In the genomic region with DNA sequence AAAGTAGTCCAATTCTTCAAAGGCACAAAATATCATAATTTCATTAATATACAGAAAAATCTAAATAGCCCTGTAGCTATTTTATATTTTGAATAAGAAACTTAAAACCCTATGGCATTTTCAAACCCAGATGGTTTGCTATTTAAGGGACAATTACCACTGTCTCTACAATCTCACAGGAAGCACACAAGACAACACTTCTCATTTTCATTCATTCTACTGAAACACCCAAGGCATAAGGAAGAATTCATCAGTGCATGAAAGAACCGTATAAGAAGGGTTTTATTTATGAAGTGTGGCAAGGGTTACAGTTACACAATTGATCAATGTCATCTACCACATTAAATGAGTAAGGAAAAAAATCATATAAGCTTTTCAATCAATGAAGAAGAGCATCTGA, we compare ENCODE assay signal across 24 mouse cellular contexts. TPM values are rescaled to one million over a fixed set of nuclear protein-coding genes. Genes with fewer than 3 reads are reported as not detected.
DNase-seq lines count a peak whose midpoint lies in the region; ATAC-seq and TF ChIP-seq lines count a peak whose summit lies in the region.
"Had no signal": no experiment of that assay in that cellular context is flagged by ENCODE, and none has a peak within 500 bp of the region (broad histone marks: within the 10 kb centered on the region; RNA-seq: fewer than 3 reads in every experiment).

No protein-coding gene starts in this region.

- no peak for ATAC-seq in kidney, embryonic 15.5 days (replicated peaks; ENCODE audit: low FRiP score)
- ATAC-seq: forebrain, embryonic 14.5 days; forebrain, embryonic 16.5 days had no signal

- H3K36me3 ChIP-seq in splenic B cell, adult 2 months (ENCODE audit: control insufficient read depth, insufficient read depth, low read length, poor library complexity, severe bottlenecking): no peaks in the 10 kb centered on the region
- H3K36me3 ChIP-seq in kidney, adult 2 months (ENCODE audit: control insufficient read depth, insufficient read depth, low read length): no peaks in the 10 kb centered on the region
- 0 out of 2 replicates have a peak, but pooled peaks cover 3% of the 10 kb centered on the region for H3K36me3 ChIP-seq in kidney, embryonic 15.5 days
- H3K36me3 ChIP-seq: embryonic facial prominence, embryonic 13.5 days; embryonic facial prominence, embryonic 15.5 days; forebrain, embryonic 10.5 days; forebrain, embryonic 12.5 days had no signal

- no peaks in the 10 kb centered on the region for H3K27me3 ChIP-seq in splenic B cell, adult 2 months (ENCODE audit: control insufficient read depth, insufficient read depth, low read length, poor library complexity, severe bottlenecking)
- no peaks in the 10 kb centered on the region for H3K27me3 ChIP-seq in kidney, adult 2 months (replicated peaks; ENCODE audit: control insufficient read depth, insufficient read depth, low read length)
- no peaks in the 10 kb centered on the region for H3K27me3 ChIP-seq in kidney, embryonic 15.5 days
- H3K27me3 ChIP-seq: embryonic facial prominence, embryonic 13.5 days; embryonic facial prominence, embryonic 15.5 days; forebrain, embryonic 12.5 days had no signal

- H3K4me1 ChIP-seq in kidney, adult 2 months (ENCODE audit: control insufficient read depth, insufficient read depth, low read length): no peaks in the 10 kb centered on the region
- H3K4me1 ChIP-seq in kidney, embryonic 15.5 days: no peaks in the 10 kb centered on the region
- H3K4me1 ChIP-seq: embryonic facial prominence, embryonic 13.5 days; embryonic facial prominence, embryonic 15.5 days; forebrain, embryonic 10.5 days; forebrain, embryonic 12.5 days had no signal

- H3K9me3 ChIP-seq in kidney, embryonic 15.5 days (replicated peaks): no peaks in the 10 kb centered on the region
- H3K9me3 ChIP-seq: embryonic facial prominence, embryonic 13.5 days; embryonic facial prominence, embryonic 15.5 days; forebrain, embryonic 10.5 days; forebrain, embryonic 12.5 days had no signal

- no peak for TF ChIP-seq POLR2A in kidney, adult 2 months (IDR thresholded peaks at IDR 0.05; ENCODE audit: low read depth, low read length)

- no peak overlapping the region for H3K9ac ChIP-seq in kidney, embryonic 15.5 days
- H3K9ac ChIP-seq: embryonic facial prominence, embryonic 13.5 days; embryonic facial prominence, embryonic 15.5 days; forebrain, embryonic 12.5 days had no signal

- DNase-seq in 416B (ENCODE audit: low read depth) (peak; percentile 51), A20 (ENCODE audit: low read depth, low spot score) (peak; percentile 35), MEL-GATA-1-ER (ENCODE audit: extremely low read depth, low read depth) (peak; percentile 17)
- DNase-seq in splenic B cell, adult 2 months (ENCODE audit: low read depth, low spot score): peak; percentile 10
- no peak for DNase-seq in kidney, adult 2 months
- DNase-seq in spleen, adult 18-20 months: no peak
- no peak for DNase-seq in yolk sac, embryonic 10.5 days (ENCODE audit: low spot score)
- DNase-seq: adrenal gland, adult 2 months; adrenal gland, postnatal 10 days; adrenal gland, postnatal 25 days; cerebellum, adult 11-12 months; cerebellum, adult 2 months; cerebellum, adult 9-10 months; cerebellum, postnatal 10 days; cerebellum, postnatal 25 days; embryo, embryonic 11 days had no signal

- no peak overlapping the region for H3K4me2 ChIP-seq in kidney, embryonic 15.5 days
- H3K4me2 ChIP-seq: embryonic facial prominence, embryonic 13.5 days; embryonic facial prominence, embryonic 15.5 days; forebrain, embryonic 12.5 days had no signal

- 14% methylated on average over 1 of the region's 1 CpGs for WGBS in kidney, adult 2 months
- WGBS in kidney, embryonic 15.5 days: 2% methylated on average over 1 of the region's 1 CpGs

- no peak overlapping the region for H3K4me3 ChIP-seq in kidney, adult 2 months (ENCODE audit: insufficient read depth, low read depth, low read length)
- H3K4me3 ChIP-seq in kidney, embryonic 15.5 days (replicated peaks): no peak overlapping the region
- H3K4me3 ChIP-seq: embryonic facial prominence, embryonic 13.5 days; embryonic facial prominence, embryonic 15.5 days; erythroblast, embryonic 14.5 days; forebrain, embryonic 10.5 days; forebrain, embryonic 12.5 days had no signal

- no peak for TF ChIP-seq CTCF in kidney, adult 2 months (conservative IDR thresholded peaks at IDR 0.05; ENCODE audit: insufficient read depth, insufficient read length, low read depth, low read length)

- no peak overlapping the region for H3K27ac ChIP-seq in kidney, adult 2 months (ENCODE audit: insufficient read depth, low read depth, low read length)
- no peak overlapping the region for H3K27ac ChIP-seq in kidney, embryonic 15.5 days
- H3K27ac ChIP-seq: embryonic facial prominence, embryonic 13.5 days; embryonic facial prominence, embryonic 15.5 days; forebrain, embryonic 10.5 days; forebrain, embryonic 12.5 days had no signal

RNA-seq across cellular contexts. Expression of a gene that starts 32.8 kb away (rescaled TPM):
- polyA plus RNA-seq in kidney, adult 2 months (2012; rRNA removed): 2.9 and 3.6 TPM in 2 replicates
- 6.7 and 7.9 TPM in 2 replicates for polyA plus RNA-seq in kidney, embryonic 15.5 days (2015; fragmentation: Nextera tagmentation; extraction: Ambion mirVana)

Comparison
In these comparisons a context has a peak if more than half of its experiments do, and no peak if none do; other contexts are left out.
1. DNase-seq: peak in 416B (single experiment), A20 (single experiment), MEL-GATA-1-ER (single experiment) and splenic B cell, adult 2 months (single experiment); none in kidney, adult 2 months (single experiment), spleen, adult 18-20 months (0 of 2) and yolk sac, embryonic 10.5 days (single experiment).